Mouse (Mus musculus) embryonic facial prominence, embryonic 12.5 days (tissue): ENCODE results near the gene Ppp4c. TPM values are rescaled to one million over a fixed set of nuclear protein-coding genes. Genes with fewer than 3 reads are reported as not detected.

Experiments used
- ATAC-seq: fragments of 200-750 bp; cut with Nextera tagmentation; 2 replicates; pipeline ENCODE4 v1.8.0; 2017; ENCODE audit not compliant: insufficient number of reproducible peaks, insufficient read depth, low FRiP score, low TSS enrichment
- H3K27ac ChIP-seq: fragments of 300-500 bp; sonication (generic); 2 replicates; pipeline ENCODE4 v1.5.1; 2016; ENCODE audit warnings: mild to moderate bottlenecking
- H3K27me3 ChIP-seq: fragments of 300-500 bp; sonication (generic); 2 replicates; pipeline ENCODE4 v1.6.1; 2016; ENCODE audit warnings: mild to moderate bottlenecking, moderate library complexity
- H3K36me3 ChIP-seq: fragments of 300-500 bp; sonication (generic); 2 replicates; pipeline ENCODE4 v1.6.1; 2016; ENCODE audit warnings: mild to moderate bottlenecking
- H3K4me1 ChIP-seq: fragments of 300-500 bp; sonication (generic); 2 replicates; pipeline ENCODE4 v1.6.1; 2016
- H3K4me2 ChIP-seq: fragments of 300-500 bp; sonication (generic); replicated peaks from 2 replicates; pipeline ENCODE4 v1.6.1; 2016; ENCODE audit warnings: mild to moderate bottlenecking, moderate library complexity
- H3K4me3 ChIP-seq: fragments of 300-500 bp; sonication (generic); 2 replicates; pipeline ENCODE4 v1.5.1; 2016; ENCODE audit warnings: mild to moderate bottlenecking
- H3K9ac ChIP-seq: fragments of 300-500 bp; sonication (generic); 2 replicates; pipeline ENCODE4 v1.6.1; 2016; ENCODE audit warnings: mild to moderate bottlenecking, moderate library complexity
- H3K9me3 ChIP-seq: fragments of 300-500 bp; sonication (generic); 2 replicates; pipeline ENCODE4 v1.6.1; 2016; ENCODE audit warnings: mild to moderate bottlenecking, moderate library complexity
- WGBS: fragments of 180-500 bp; shearing (Covaris S2); methylation state at CpG from one replicate; pipeline ENCODE4 v1.1.7; 2016; 5-methylcytosine and 5-hydroxymethylcytosine counted together
- polyA plus RNA-seq: library from polyadenylated mRNA; unstranded; fragments of >200 nt; fragmentation: Nextera tagmentation; extraction: Ambion mirVana; gene quantifications from 2 replicates; pipeline ENCODE4 v1.2.1, GENCODE M21; 2016

The Ppp4c gene
- polyA plus RNA-seq, 1 experiment from 2014 or later, result 362 TPM

- Histone ChIP-seq H3K4me3 (no peak overlapping the region), H3K4me1 (peaks cover 27% of the 10 kb centered on the region), H3K9me3 (no peaks in the 10 kb centered on the region), H3K4me2 (no peak overlapping the region), H3K9ac (no peak overlapping the region), H3K27ac (peak overlapping the region; percentile 59; the same call in 1 of the 2 replicates), H3K27me3 (no peaks in the 10 kb centered on the region), H3K36me3 (peaks cover 37% of the 10 kb centered on the region)
- 69% methylated on average over 6 of the region's 6 CpGs for WGBS
- ATAC-seq, result no peak
Observed at GRCm38 (mm10) chr7:126761529-126762067, 30.7 kb downstream of the Ppp4c start.

GRCm38 (mm10) chr7:126760956-126761355 is 31.3 kb downstream of the Ppp4c start:
- no peaks in the 10 kb centered on the region for H3K27me3 ChIP-seq
- H3K36me3 ChIP-seq, result peaks cover 31% of the 10 kb centered on the region
- no peak overlapping the region for H3K4me3 ChIP-seq
- peak overlapping the region; percentile 88 for H3K4me2 ChIP-seq
- H3K4me1 ChIP-seq, result peaks cover 27% of the 10 kb centered on the region
- ATAC-seq, result no peak
- H3K9me3 ChIP-seq, result no peaks in the 10 kb centered on the region
- H3K9ac ChIP-seq, result peak overlapping the region; percentile 87; the same call in 1 of the 2 replicates
- WGBS, result 63% methylated on average over 4 of the region's 4 CpGs
- peak overlapping the region; percentile 86 for H3K27ac ChIP-seq

DNA sequence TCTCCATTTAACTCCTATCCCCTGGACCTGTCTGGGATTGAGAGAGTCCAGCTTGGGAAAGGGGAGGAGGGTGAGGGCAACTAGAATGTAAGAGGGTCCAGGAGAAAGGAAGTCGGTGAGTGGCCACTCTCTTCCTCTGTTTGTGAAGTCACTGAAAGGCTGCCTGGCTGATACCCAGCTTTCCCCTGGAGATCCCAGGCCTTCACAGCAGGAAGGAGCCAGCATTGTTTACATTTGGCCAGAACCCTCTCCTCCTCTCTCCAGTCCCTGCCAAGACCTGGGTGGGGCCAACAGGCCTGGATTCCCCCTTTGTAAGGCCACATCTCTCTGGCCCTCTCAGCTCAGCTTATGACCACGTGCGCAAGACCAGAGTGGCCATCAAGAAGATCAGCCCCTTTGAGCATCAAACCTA is 31.9 kb downstream of the Ppp4c start:
- Histone ChIP-seq H3K27ac (peak overlapping the region; percentile 86), H3K4me2 (peak overlapping the region; percentile 88), H3K4me1 (peaks cover 27% of the 10 kb centered on the region), H3K36me3 (peaks cover 25% of the 10 kb centered on the region), H3K4me3 (peak overlapping the region; percentile 77), H3K27me3 (no peaks in the 10 kb centered on the region), H3K9me3 (no peaks in the 10 kb centered on the region), H3K9ac (peak overlapping the region; percentile 87)
- WGBS, result 14% methylated on average over 3 of the region's 3 CpGs
- no peak for ATAC-seq

- Histone ChIP-seq H3K4me2 (peak overlapping the region; percentile 88), H3K36me3 (peaks cover 20% of the 10 kb centered on the region), H3K9me3 (no peaks in the 10 kb centered on the region), H3K9ac (peak overlapping the region; percentile 87), H3K4me3 (peak overlapping the region; percentile 77), H3K27me3 (no peaks in the 10 kb centered on the region), H3K27ac (peak overlapping the region; percentile 86), H3K4me1 (peaks cover 27% of the 10 kb centered on the region)
- under 1% methylated on average over 23 of the region's 24 CpGs for WGBS
- peak; percentile 43 for ATAC-seq
Observed at GRCm38 (mm10) chr7:126759672-126760390, 32.5 kb downstream of the Ppp4c start.

GRCm38 (mm10) chr7:126759050-126759671 is 33.1 kb downstream of the Ppp4c start, which contains the start of gene Mapk3:
Mapk3 (plus strand) TSS chr7:126759601.
- Histone ChIP-seq H3K27ac (peak within 1 kb of the TSS; percentile 86), H3K4me3 (peak within 1 kb of the TSS; percentile 77), H3K4me2 (peak within 1 kb of the TSS; percentile 88), H3K9me3 (no peaks in the 10 kb centered on the region), H3K4me1 (peaks cover 27% of the 10 kb centered on the region), H3K27me3 (no peaks in the 10 kb centered on the region), H3K36me3 (peaks cover 14% of the 10 kb centered on the region), H3K9ac (peak within 1 kb of the TSS; percentile 87)
- 2% methylated on average over 22 of the region's 38 CpGs for WGBS
- no peak for ATAC-seq

GRCm38 (mm10) chr7:126758539-126758938 is 33.8 kb downstream of the Ppp4c start:
- Histone ChIP-seq H3K27me3 (no peaks in the 10 kb centered on the region), H3K9me3 (no peaks in the 10 kb centered on the region), H3K9ac (no peak overlapping the region), H3K4me1 (peaks cover 27% of the 10 kb centered on the region), H3K27ac (no peak overlapping the region), H3K36me3 (peaks cover 7% of the 10 kb centered on the region; the same call in 1 of the 2 replicates), H3K4me2 (no peak overlapping the region), H3K4me3 (no peak overlapping the region)
- ATAC-seq, result no peak
- 44% methylated on average over 7 of the region's 7 CpGs for WGBS

DNA sequence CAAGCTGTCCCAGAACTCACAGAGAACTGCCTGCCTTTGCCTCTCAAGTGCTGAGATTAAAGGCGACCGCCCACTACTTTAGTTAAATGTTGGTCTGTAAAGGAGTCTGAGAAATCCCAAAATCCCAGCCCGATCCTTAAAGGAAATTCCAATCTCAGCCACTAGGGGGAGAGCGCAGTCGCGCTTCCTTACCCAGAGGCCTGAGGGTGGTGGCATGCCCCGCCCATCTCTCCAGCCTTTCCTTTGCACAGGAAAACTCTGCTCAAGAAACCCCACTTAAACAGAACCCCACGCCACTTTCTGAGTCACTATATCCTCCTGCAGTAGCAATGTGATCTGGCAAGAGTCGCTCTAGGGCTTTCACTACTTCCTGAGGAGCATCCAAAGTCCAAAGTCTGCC is 37.4 kb downstream of the Ppp4c start:
- H3K9ac ChIP-seq, result no peak overlapping the region
- 0 out of 2 replicates have a peak, but pooled peaks cover 3% of the 10 kb centered on the region for H3K4me1 ChIP-seq
- H3K4me3 ChIP-seq, result no peak overlapping the region
- H3K36me3 ChIP-seq, result no peaks in the 10 kb centered on the region
- no peak overlapping the region for H3K27ac ChIP-seq
- H3K27me3 ChIP-seq, result no peaks in the 10 kb centered on the region
- WGBS, result under 1% methylated on average over 9 of the region's 9 CpGs
- H3K4me2 ChIP-seq, result no peak overlapping the region
- H3K9me3 ChIP-seq, result no peaks in the 10 kb centered on the region
- ATAC-seq, result 0 out of 2 replicates have a peak, but pooled peaks have one; percentile 41

DNA sequence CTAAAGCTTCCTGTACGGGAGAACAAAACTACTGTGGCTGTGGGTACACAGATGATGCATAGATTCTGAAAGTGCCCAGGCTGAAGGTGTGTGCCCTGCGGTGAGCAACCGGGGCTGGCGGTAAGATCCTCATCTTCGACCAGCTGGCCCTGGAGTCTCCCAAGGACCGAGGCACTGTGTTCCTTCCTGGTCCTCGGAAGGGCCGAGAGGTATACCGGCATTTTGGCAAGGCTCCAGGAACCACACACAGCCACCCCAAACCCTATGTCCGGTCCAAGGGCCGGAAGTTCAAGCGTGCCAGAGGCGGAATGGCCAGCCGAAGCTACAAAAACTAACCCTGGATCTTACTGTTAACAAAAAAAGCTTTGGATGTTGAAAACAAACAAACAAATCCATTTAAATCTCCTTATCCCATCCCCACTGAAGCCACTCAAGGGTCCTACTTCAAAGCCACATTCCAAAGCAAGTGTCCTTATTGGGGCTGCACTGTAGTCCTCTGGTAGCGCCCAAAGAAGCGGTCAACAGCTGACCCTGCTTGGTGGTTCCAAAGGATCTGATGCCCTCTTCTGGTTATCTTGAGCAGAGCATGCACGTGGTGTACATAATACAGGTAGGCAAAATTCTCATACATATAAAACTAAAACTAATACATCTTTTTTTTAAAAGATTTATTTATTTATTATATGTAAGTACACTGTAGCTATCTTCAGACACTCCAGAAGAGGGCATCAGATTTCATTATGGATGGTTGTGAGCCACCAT is 42.5 kb downstream of the Ppp4c start:
- WGBS, result 96% methylated on average over 17 of the region's 17 CpGs
- no peak for ATAC-seq
- Histone ChIP-seq H3K9ac (no peak overlapping the region), H3K4me1 (no peaks in the 10 kb centered on the region), H3K9me3 (no peaks in the 10 kb centered on the region), H3K27me3 (no peaks in the 10 kb centered on the region), H3K4me3 (no peak overlapping the region), H3K4me2 (no peak overlapping the region), H3K36me3 (no peaks in the 10 kb centered on the region), H3K27ac (no peak overlapping the region)

GRCm38 (mm10) chr7:126748824-126749223 is 43.5 kb downstream of the Ppp4c start:
- WGBS, result 76% methylated on average over 7 of the region's 7 CpGs
- no peak for ATAC-seq
- Histone ChIP-seq H3K9me3 (no peaks in the 10 kb centered on the region), H3K27ac (no peak overlapping the region), H3K4me1 (no peaks in the 10 kb centered on the region), H3K4me3 (no peak overlapping the region), H3K9ac (no peak overlapping the region; the same call in 1 of the 2 replicates), H3K4me2 (no peak overlapping the region), H3K27me3 (no peaks in the 10 kb centered on the region), H3K36me3 (no peaks in the 10 kb centered on the region)

DNA sequence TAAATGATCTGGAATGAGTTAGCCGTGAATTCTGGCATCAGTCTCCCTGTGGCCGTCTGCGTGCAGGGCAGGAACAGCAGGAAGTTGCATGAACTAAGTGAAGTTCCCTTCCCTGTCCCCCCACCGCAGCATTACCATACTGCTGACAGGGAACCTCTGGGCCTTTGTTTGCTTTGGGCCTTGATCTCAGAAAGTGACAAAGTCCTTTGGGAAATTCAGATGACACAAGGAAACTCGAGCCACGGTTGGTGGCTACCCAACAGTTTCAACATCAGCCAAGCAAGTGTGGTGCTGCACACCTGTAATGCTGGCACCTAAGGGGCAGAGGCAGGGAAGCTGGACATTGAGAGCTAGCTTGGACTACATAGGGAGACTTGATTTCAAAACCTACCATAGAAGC is 45.5 kb downstream of the Ppp4c start:
- ATAC-seq, result no peak
- no peak overlapping the region for H3K9ac ChIP-seq
- H3K27me3 ChIP-seq, result no peaks in the 10 kb centered on the region
- H3K4me3 ChIP-seq, result no peak overlapping the region
- no peaks in the 10 kb centered on the region for H3K9me3 ChIP-seq
- H3K36me3 ChIP-seq, result no peaks in the 10 kb centered on the region
- no peak overlapping the region for H3K27ac ChIP-seq
- no peaks in the 10 kb centered on the region for H3K4me1 ChIP-seq
- no peak overlapping the region for H3K4me2 ChIP-seq
- WGBS, result 22% methylated on average over 6 of the region's 6 CpGs

GRCm38 (mm10) chr7:126746066-126746465 is 46.2 kb downstream of the Ppp4c start:
- no peak for ATAC-seq
- Histone ChIP-seq H3K9me3 (no peaks in the 10 kb centered on the region), H3K27ac (no peak overlapping the region), H3K4me1 (no peaks in the 10 kb centered on the region), H3K36me3 (no peaks in the 10 kb centered on the region), H3K9ac (no peak overlapping the region), H3K4me3 (no peak overlapping the region), H3K4me2 (no peak overlapping the region), H3K27me3 (no peaks in the 10 kb centered on the region)
- 89% methylated on average over 12 of the region's 12 CpGs for WGBS
